Mouse (Mus musculus): ENCODE measurements at regions not wholly inside any gene's neighbourhood (a gene's known extent, or its start where the extent isn't known, plus 50 kb on each side); places are given as distances from the start of the nearest gene placed in this dataset.

DNA sequence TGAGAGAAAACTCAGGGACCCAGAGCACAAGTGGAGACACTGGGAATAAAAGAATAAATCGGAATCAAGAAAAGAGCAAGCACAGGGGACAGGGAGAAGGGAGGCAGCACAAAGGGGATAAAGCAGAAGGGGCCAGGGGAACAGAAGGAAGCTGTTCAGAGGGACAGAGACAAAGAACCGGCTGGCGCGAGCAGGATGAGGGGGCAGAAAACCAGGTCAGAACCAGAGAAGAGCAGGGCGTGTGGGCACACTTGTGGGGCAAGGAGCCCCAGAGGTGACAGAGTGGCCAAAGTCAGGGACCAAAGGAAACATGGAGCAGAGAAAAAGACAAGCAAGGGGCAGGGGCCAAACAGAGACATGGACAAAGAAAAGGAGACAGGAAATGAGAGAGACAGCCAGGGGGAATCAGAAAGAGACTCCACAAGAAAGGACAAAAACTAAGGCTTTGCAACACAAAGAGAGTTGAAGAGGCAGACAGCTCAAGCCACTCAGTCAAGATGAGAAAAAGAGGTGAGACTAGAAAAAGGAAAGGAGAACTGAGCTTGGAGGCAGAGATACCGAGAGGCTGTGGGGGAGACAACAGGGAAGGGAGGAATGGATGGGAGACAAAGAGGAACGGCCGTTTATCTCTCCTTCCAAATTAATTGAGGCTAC lies 59.7 kb upstream of the Pax2 start:
- ATAC-seq (ENCODE audit: low FRiP score, low TSS enrichment) = no peak
- Histone ChIP-seq H3K27ac (ENCODE audit: low read depth, low read length) (no peak overlapping the region), H3K4me2 (replicated peaks; ENCODE audit: low read depth, low read length) (no peak overlapping the region), H3K27me3 (ENCODE audit: control insufficient read depth, insufficient read depth, low read length) (peaks cover 40% of the 10 kb centered on the region), H3K9ac (ENCODE audit: low read depth, low read length) (no peak overlapping the region), H3K4me3 (ENCODE audit: low read length) (no peak overlapping the region), H3K9me3 (ENCODE audit: control insufficient read depth, low read length) (no peaks in the 10 kb centered on the region), H3K36me3 (ENCODE audit: control insufficient read depth, insufficient read depth, low read length) (no peaks in the 10 kb centered on the region), H3K4me1 (ENCODE audit: control insufficient read depth, insufficient read depth, low read length) (no peaks in the 10 kb centered on the region; the same call in 1 of the 2 replicates)
- 8% methylated on average over 8 of the region's 8 CpGs for WGBS

DNA sequence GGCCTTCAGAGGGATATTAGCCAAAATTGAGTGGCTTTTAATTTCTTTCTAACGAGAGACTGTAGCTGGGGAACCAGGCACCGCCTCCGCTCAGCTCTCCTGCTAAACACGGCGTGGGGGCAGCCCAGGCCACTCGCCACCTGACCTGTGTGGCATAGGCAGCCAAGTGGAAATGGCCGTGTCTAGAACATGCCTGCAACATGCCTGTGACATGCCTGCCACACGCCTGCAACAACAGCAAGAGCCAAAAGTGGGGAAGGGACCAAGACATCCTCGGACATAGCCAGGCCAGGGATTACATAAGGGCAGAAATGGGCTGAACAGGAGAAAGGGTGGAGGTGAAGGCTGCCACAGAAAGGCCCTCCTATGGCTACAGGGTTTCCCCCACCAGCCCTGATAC lies 59.1 kb upstream of the Pax2 start:
- Histone ChIP-seq H3K9ac (ENCODE audit: low read depth, low read length) (no peak overlapping the region), H3K9me3 (ENCODE audit: control insufficient read depth, low read length) (no peaks in the 10 kb centered on the region), H3K27me3 (ENCODE audit: control insufficient read depth, insufficient read depth, low read length) (peaks cover 40% of the 10 kb centered on the region), H3K4me2 (replicated peaks; ENCODE audit: low read depth, low read length) (no peak overlapping the region), H3K27ac (ENCODE audit: low read depth, low read length) (no peak overlapping the region), H3K36me3 (ENCODE audit: control insufficient read depth, insufficient read depth, low read length) (no peaks in the 10 kb centered on the region), H3K4me1 (ENCODE audit: control insufficient read depth, insufficient read depth, low read length) (no peaks in the 10 kb centered on the region; the same call in 1 of the 2 replicates), H3K4me3 (ENCODE audit: low read length) (no peak overlapping the region)
- ATAC-seq (ENCODE audit: low FRiP score, low TSS enrichment) = no peak
- 31% methylated on average over 9 of the region's 9 CpGs for WGBS

DNA sequence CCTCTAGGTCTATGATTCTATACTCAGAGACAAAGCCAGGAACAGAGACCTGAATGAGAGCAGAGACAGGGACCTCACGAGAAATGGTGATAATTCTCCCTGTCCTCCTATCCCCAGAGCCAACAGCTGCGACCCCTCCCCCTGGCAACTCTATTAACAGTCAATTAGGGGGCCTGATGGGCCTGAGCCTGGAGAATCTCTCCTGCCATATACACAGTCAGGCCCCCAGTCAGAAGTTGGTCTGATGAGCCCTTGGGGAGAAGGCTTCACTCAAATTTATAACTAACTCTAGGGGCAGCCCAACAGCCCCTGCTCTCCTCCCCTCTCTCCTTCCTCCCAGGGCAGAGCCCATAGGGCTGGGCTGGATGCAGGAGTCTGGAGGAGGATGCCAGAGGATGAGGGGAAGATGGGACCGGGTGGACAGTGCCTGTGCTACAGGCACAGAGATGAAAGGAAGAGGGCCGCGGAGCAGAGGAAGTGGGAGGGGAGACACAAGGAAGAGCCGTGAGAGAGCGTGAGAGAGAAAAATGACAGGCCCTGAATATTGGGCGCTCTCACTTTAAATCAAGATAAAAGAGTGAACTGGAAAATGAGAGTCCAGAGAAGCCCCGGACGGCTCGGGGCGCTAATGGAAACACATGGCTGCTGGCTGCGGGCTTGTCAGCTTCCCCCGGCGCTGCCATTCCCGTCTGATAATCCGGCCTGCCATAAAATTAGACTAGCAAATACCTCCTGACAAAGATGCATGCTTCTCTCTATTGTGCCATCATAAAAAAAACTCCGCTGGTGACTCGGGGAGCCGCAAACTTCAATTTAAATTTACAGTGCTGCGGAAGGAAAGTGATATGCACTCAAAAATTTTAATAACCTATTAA lies 57.2 kb upstream of the Pax2 start:
- no peak overlapping the region for H3K9ac ChIP-seq (ENCODE audit: low read depth, low read length)
- ATAC-seq (ENCODE audit: low FRiP score, low TSS enrichment) = 0 out of 2 replicates have a peak, but pooled peaks have one; percentile 39
- peaks cover 35% of the 10 kb centered on the region for H3K27me3 ChIP-seq (ENCODE audit: control insufficient read depth, insufficient read depth, low read length)
- H3K9me3 ChIP-seq (ENCODE audit: control insufficient read depth, low read length) = no peaks in the 10 kb centered on the region
- no peak overlapping the region for H3K4me3 ChIP-seq (ENCODE audit: low read length)
- H3K27ac ChIP-seq (ENCODE audit: low read depth, low read length) = no peak overlapping the region
- H3K4me1 ChIP-seq (ENCODE audit: control insufficient read depth, insufficient read depth, low read length) = no peaks in the 10 kb centered on the region
- H3K36me3 ChIP-seq (ENCODE audit: control insufficient read depth, insufficient read depth, low read length) = no peaks in the 10 kb centered on the region
- WGBS = 11% methylated on average over 21 of the region's 21 CpGs
- H3K4me2 ChIP-seq (replicated peaks; ENCODE audit: low read depth, low read length) = no peak overlapping the region

Measured in kidney, embryonic 14.5 days (tissue).